28 mouse cellular contexts compared by ENCODE assay signal in genomic region chr5:34031022-34031421, GRCm38 (mm10). TPM values are rescaled to one million over a fixed set of nuclear protein-coding genes. Genes with fewer than 3 reads are reported as not detected.
DNase-seq lines count a peak whose midpoint lies in the region; ATAC-seq and TF ChIP-seq lines count a peak whose summit lies in the region.
"Had no signal": no experiment of that assay in that cellular context is flagged by ENCODE, and none has a peak within 500 bp of the region (broad histone marks: within the 10 kb centered on the region; RNA-seq: fewer than 3 reads in every experiment).

No protein-coding gene starts in this region.

- H3K27ac ChIP-seq in hindbrain, postnatal 0 days = no peak overlapping the region
- H3K27ac ChIP-seq in hindbrain, embryonic 10.5 days = no peak overlapping the region
- H3K27ac ChIP-seq: embryonic facial prominence, embryonic 10.5 days; embryonic facial prominence, embryonic 13.5 days; forebrain, embryonic 10.5 days; forebrain, embryonic 13.5 days; gastrocnemius, adult 2 months; heart, embryonic 13.5 days; hindbrain, embryonic 13.5 days had no signal

- no peak overlapping the region for H3K4me3 ChIP-seq in hindbrain, postnatal 0 days (ENCODE audit: low read length)
- no peak overlapping the region for H3K4me3 ChIP-seq in hindbrain, embryonic 10.5 days
- H3K4me3 ChIP-seq: embryonic facial prominence, embryonic 10.5 days; embryonic facial prominence, embryonic 13.5 days; forebrain, embryonic 10.5 days; forebrain, embryonic 13.5 days; gastrocnemius, adult 2 months; heart, embryonic 13.5 days; hindbrain, embryonic 13.5 days had no signal

- H3K36me3 ChIP-seq in hindbrain, postnatal 0 days (ENCODE audit: insufficient read depth, low read length) = no peaks in the 10 kb centered on the region
- H3K36me3 ChIP-seq in hindbrain, embryonic 10.5 days = no peaks in the 10 kb centered on the region
- H3K36me3 ChIP-seq: embryonic facial prominence, embryonic 10.5 days; embryonic facial prominence, embryonic 13.5 days; forebrain, embryonic 10.5 days; heart, embryonic 13.5 days; hindbrain, embryonic 13.5 days had no signal

- ATAC-seq in hindbrain, postnatal 0 days = no peak
- 0 out of 2 replicates have a peak, but pooled peaks have one; percentile 20 for ATAC-seq in megakaryocyte progenitor cell, adult 5-6 weeks (replicated peaks; ENCODE audit: poor library complexity)
- no peak for ATAC-seq in erythroblast, adult 5-6 weeks (replicated peaks; ENCODE audit: low FRiP score, poor library complexity, severe bottlenecking)
- ATAC-seq: activated CD4-positive, CD25-positive, alpha-beta regulatory T cell, adult 4 months; forebrain, embryonic 13.5 days; forebrain, embryonic 16.5 days; hindbrain, embryonic 16.5 days; inflammation-experienced regulatory T-cells, adult 6 months; intestine, embryonic 16.5 days had no signal

- H3K4me2 ChIP-seq in hindbrain, postnatal 0 days (ENCODE audit: low read depth, low read length) = no peak overlapping the region
- H3K4me2 ChIP-seq: embryonic facial prominence, embryonic 13.5 days; forebrain, embryonic 13.5 days; heart, embryonic 13.5 days; hindbrain, embryonic 13.5 days had no signal

- TF ChIP-seq POLR2A in brain, embryonic 14.5 days (IDR thresholded peaks at IDR 0.05; ENCODE audit: borderline replicate concordance, extremely low read depth, insufficient read depth, insufficient read length, poor library complexity, severe bottlenecking) = no peak

- 46% methylated on average over 6 of the region's 6 CpGs for WGBS in hindbrain, postnatal 0 days
- WGBS in hindbrain, embryonic 10.5 days = 78% methylated on average over 6 of the region's 6 CpGs

- H3K27me3 ChIP-seq in hindbrain, postnatal 0 days (ENCODE audit: insufficient read depth, low read length) = no peaks in the 10 kb centered on the region
- H3K27me3 ChIP-seq in hindbrain, embryonic 10.5 days (ENCODE audit: insufficient read depth, poor library complexity, severe bottlenecking) = no peaks in the 10 kb centered on the region
- H3K27me3 ChIP-seq: embryonic facial prominence, embryonic 13.5 days; forebrain, embryonic 13.5 days; heart, embryonic 13.5 days; hindbrain, embryonic 13.5 days had no signal

- no peaks in the 10 kb centered on the region for H3K9me3 ChIP-seq in hindbrain, postnatal 0 days (ENCODE audit: low read length)
- no peaks in the 10 kb centered on the region for H3K9me3 ChIP-seq in hindbrain, embryonic 10.5 days
- H3K9me3 ChIP-seq: embryonic facial prominence, embryonic 10.5 days; embryonic facial prominence, embryonic 13.5 days; forebrain, embryonic 10.5 days; forebrain, embryonic 13.5 days; heart, embryonic 13.5 days; hindbrain, embryonic 13.5 days had no signal

- peak; percentile 37 to 51 for DNase-seq in cerebellum, postnatal 10 days
- no peak for DNase-seq in cerebellum, adult 18-20 months
- peak; percentile 29 for DNase-seq in hindbrain, postnatal 0 days (ENCODE audit: low spot score)
- no peak for DNase-seq in hindbrain, embryonic 10.5 days (ENCODE audit: low spot score)
- peak; percentile 1 for DNase-seq in brain, embryonic 14.5 days (ENCODE audit: low read depth)
- no peak for DNase-seq in spleen, postnatal 36 days (ENCODE audit: low spot score in 2 of 2)
- DNase-seq: adrenal gland, adult 8-10 months; adrenal gland, postnatal 25 days; cerebellum, adult 2 months; embryo, embryonic 11 days; gastrocnemius, adult 2 months; gastrocnemius, postnatal 14 days; heart, adult 18-20 months; heart, postnatal 14 days; heart, postnatal 4 days had no signal

- no peaks in the 10 kb centered on the region for H3K4me1 ChIP-seq in hindbrain, postnatal 0 days (ENCODE audit: insufficient read depth, low read length)
- no peaks in the 10 kb centered on the region for H3K4me1 ChIP-seq in hindbrain, embryonic 10.5 days (replicated peaks)
- H3K4me1 ChIP-seq: embryonic facial prominence, embryonic 10.5 days; embryonic facial prominence, embryonic 13.5 days; forebrain, embryonic 10.5 days; forebrain, embryonic 13.5 days; heart, embryonic 13.5 days had no signal

- no peak for TF ChIP-seq CTCF in hindbrain, postnatal 0 days (IDR thresholded peaks at IDR 0.05; ENCODE audit: low read depth)
- TF ChIP-seq CTCF in brain, embryonic 14.5 days (IDR thresholded peaks at IDR 0.05; ENCODE audit: borderline replicate concordance, extremely low read depth, insufficient read depth, insufficient read length) = no peak

- no peak overlapping the region for H3K9ac ChIP-seq in hindbrain, postnatal 0 days (replicated peaks; ENCODE audit: low read length)
- H3K9ac ChIP-seq: embryonic facial prominence, embryonic 13.5 days; forebrain, embryonic 13.5 days; heart, embryonic 13.5 days; hindbrain, embryonic 13.5 days had no signal

RNA-seq across cellular contexts. Expression of gene Nat8l, which starts 35.2 kb away (rescaled TPM):
- 50.3 and 50.9 TPM in 2 replicates for total RNA-seq in hindbrain, postnatal 0 days (2014; rRNA removed)
- 6.0 and 6.4 TPM in 2 replicates for polyA plus RNA-seq in hindbrain, postnatal 0 days (2015; fragmentation: Nextera tagmentation; extraction: Ambion mirVana)
- polyA plus RNA-seq in hindbrain, embryonic 10.5 days (2016; fragmentation: Nextera tagmentation; extraction: Ambion mirVana) = 1.6 and 1.7 TPM in 2 replicates
- polyA plus RNA-seq in brain, embryonic 14.5 days (2012; rRNA removed) = 16.1 and 24.2 TPM in 2 replicates
- 1.7 and 1.8 TPM in 2 replicates for total RNA-seq in megakaryocyte progenitor cell, adult 5-6 weeks (2015)
- total RNA-seq in megakaryocyte progenitor cell, adult 5-6 weeks (2017) = 2.2 TPM in 2 replicates
- total RNA-seq in erythroblast, adult 5-6 weeks (2015; ENCODE audit: low replicate concordance) = 0.58 and 2.3 TPM in 2 replicates
- 0.42 and 0.68 TPM in 2 replicates for total RNA-seq in erythroblast, adult 5-6 weeks (2017; ENCODE audit: low replicate concordance)
- polyA plus RNA-seq: activated CD4-positive, CD25-positive, alpha-beta regulatory T cell, adult 4 months; inflammation-experienced regulatory T-cells, adult 6 months had no signal

RNA-seq across cellular contexts. Expression of gene Gm1673, which starts 47.8 kb away (rescaled TPM):
- 626 and 692 TPM in 2 replicates for total RNA-seq in hindbrain, postnatal 0 days (2014; rRNA removed)
- 695 and 703 TPM in 2 replicates for polyA plus RNA-seq in hindbrain, postnatal 0 days (2015; fragmentation: Nextera tagmentation; extraction: Ambion mirVana)
- 258 and 370 TPM in 2 replicates for polyA plus RNA-seq in hindbrain, embryonic 10.5 days (2016; fragmentation: Nextera tagmentation; extraction: Ambion mirVana)
- polyA plus RNA-seq in brain, embryonic 14.5 days (2012; rRNA removed) = 493 and 866 TPM in 2 replicates
- 0.79 and 1.1 TPM in 2 replicates for total RNA-seq in megakaryocyte progenitor cell, adult 5-6 weeks (2015)
- 1.1 and 3.7 TPM in 2 replicates for total RNA-seq in megakaryocyte progenitor cell, adult 5-6 weeks (2017)
- not detected in 2 replicates for total RNA-seq in erythroblast, adult 5-6 weeks (2015; ENCODE audit: low replicate concordance)
- total RNA-seq in erythroblast, adult 5-6 weeks (2017; ENCODE audit: low replicate concordance) = 1.5 and 3.1 TPM in 2 replicates
- total RNA-seq: gastrocnemius, adult 2 months had no signal
- polyA plus RNA-seq: activated CD4-positive, CD25-positive, alpha-beta regulatory T cell, adult 4 months had no signal

Comparison
In these comparisons a context has a peak if more than half of its experiments do, and no peak if none do; other contexts are left out.
1. DNase-seq: peak in cerebellum, postnatal 10 days (2 of 2), hindbrain, postnatal 0 days (single experiment) and brain, embryonic 14.5 days (single experiment); none in cerebellum, adult 18-20 months (0 of 2), hindbrain, embryonic 10.5 days (single experiment) and spleen, postnatal 36 days (0 of 2).
2. RNA of gene Nat8l, which starts 35.2 kb away (total RNA-seq): 50.3 to 50.9 TPM in hindbrain, postnatal 0 days; 1.7 to 2.2 TPM in megakaryocyte progenitor cell, adult 5-6 weeks and 0.42 to 2.3 TPM in erythroblast, adult 5-6 weeks; every median in the first group is over 10 times any median in the second.
3. RNA of gene Gm1673, which starts 47.8 kb away (total RNA-seq): 626 to 692 TPM in hindbrain, postnatal 0 days; 0.79 to 3.7 TPM in megakaryocyte progenitor cell, adult 5-6 weeks and 1.5 to 3.1 TPM in erythroblast, adult 5-6 weeks; every median in the first group is over 100 times any median in the second.